Mouse (Mus musculus): ENCODE data around the gene Nup107.

- TF ChIP-seq POLR2A (IDR thresholded peaks at IDR 0.05; ENCODE audit: insufficient read depth, low read depth, low read length) (no peak), CTCF (IDR thresholded peaks at IDR 0.05; ENCODE audit: insufficient read depth, low read depth, low read length) (no peak)
These were observed 30.8 kb upstream of the Nup107 start for GRCm38 (mm10) chr10:117823321-117823720.

Measured in olfactory bulb, adult 2 months (tissue).